Mouse (Mus musculus) layer of hippocampus, adult 9-11 months (tissue): ENCODE data around the gene Spink4.

Experiments used
- DNase-seq: peaks from one replicate; pipeline ENCODE4 v3.0.0; 2022

Spink4 gene

GRCm38 (mm10) chr4:40969781-40970591 lies 50.1 kb downstream of the Spink4 start:
- no peak for DNase-seq

- DNase-seq = no peak
Observed at GRCm38 (mm10) chr4:40970592-40970841, 50.7 kb downstream of the Spink4 start.

GRCm38 (mm10) chr4:40970842-40971701 lies 51.2 kb downstream of the Spink4 start, which contains the start of gene Nfx1:
Gene Nfx1, plus strand, starts transcription at chr4:40970906.
- DNase-seq = peak; percentile 97

GRCm38 (mm10) chr4:40971744-40972143 lies 51.9 kb downstream of the Spink4 start:
- DNase-seq = no peak

GRCm38 (mm10) chr4:40974011-40974410 lies 54.2 kb downstream of the Spink4 start:
- DNase-seq = no peak

- DNase-seq = no peak
Observed at GRCm38 (mm10) chr4:40975678-40976077, 55.8 kb downstream of the Spink4 start.

- no peak for DNase-seq
Observed at GRCm38 (mm10) chr4:40976651-40977050, 56.8 kb downstream of the Spink4 start.

- DNase-seq = no peak
Observed at GRCm38 (mm10) chr4:40979430-40979829, 59.6 kb downstream of the Spink4 start.
